Mouse (Mus musculus) yolk sac, embryonic 10.5 days (tissue): Measurements from ENCODE around the gene Gps1.
"Not testable (repeated sequence)": the region's sequence is repeated elsewhere in the genome, so short reads cannot be mapped to it uniquely, and the experiment has no call there.

Experiments
- DNase-seq: peaks from one replicate; pipeline ENCODE4 v3.0.0-alpha.2; 2017; ENCODE audit warnings: low spot score

The Gps1 gene

GRCm38 (mm10) chr11:120784064-120784791, at the start of gene Gps1, which contains the start of gene Rfng:
Gene Gps1, plus strand, starts transcription at chr11:120784272.
Gene Rfng, minus strand, starts transcription at chr11:120784207.
- peak; percentile 89 for DNase-seq

GRCm38 (mm10) chr11:120736424-120736823, 47.6 kb upstream of the Gps1 start:
- DNase-seq, result no peak

GRCm38 (mm10) chr11:120740981-120741380, 43.1 kb upstream of the Gps1 start:
- no peak for DNase-seq

- DNase-seq, result no peak
These were observed 39.9 kb upstream of the Gps1 start for GRCm38 (mm10) chr11:120744121-120744701.

- no peak for DNase-seq
These were observed 36.1 kb upstream of the Gps1 start for GRCm38 (mm10) chr11:120747974-120748373.

- no peak for DNase-seq
These were observed 34.6 kb upstream of the Gps1 start for GRCm38 (mm10) chr11:120749430-120749829.

GRCm38 (mm10) chr11:120751606-120752005, 32.5 kb upstream of the Gps1 start:
- no peak for DNase-seq

GRCm38 (mm10) chr11:120760236-120760635, 23.8 kb upstream of the Gps1 start:
- DNase-seq, result no peak

GRCm38 (mm10) chr11:120761811-120762671, 22.0 kb upstream of the Gps1 start:
- DNase-seq, result peak; percentile 77

- DNase-seq, result not testable (repeated sequence)
These were observed 21.4 kb upstream of the Gps1 start, which contains the start of gene Hmga1b for GRCm38 (mm10) chr11:120762672-120763041. Gene Hmga1b, plus strand, starts transcription at chr11:120762794.

GRCm38 (mm10) chr11:120763121-120763999, 20.7 kb upstream of the Gps1 start:
- DNase-seq, result not testable (repeated sequence)

GRCm38 (mm10) chr11:120767023-120767422, 17.0 kb upstream of the Gps1 start:
- DNase-seq, result not testable (repeated sequence)

- no peak for DNase-seq
These were observed 15.9 kb upstream of the Gps1 start for GRCm38 (mm10) chr11:120768206-120768605.

GRCm38 (mm10) chr11:120772749-120773148, 11.3 kb upstream of the Gps1 start:
- no peak for DNase-seq

GRCm38 (mm10) chr11:120773463-120774190, 10.4 kb upstream of the Gps1 start:
- no peak for DNase-seq

- DNase-seq, result peak; percentile 84
These were observed 8.2 kb upstream of the Gps1 start for GRCm38 (mm10) chr11:120775774-120776469.

- no peak for DNase-seq
These were observed 6.9 kb upstream of the Gps1 start for GRCm38 (mm10) chr11:120777123-120777522.

GRCm38 (mm10) chr11:120779876-120780275, 4.2 kb upstream of the Gps1 start:
- no peak for DNase-seq

- not testable (repeated sequence) for DNase-seq
These were observed 2.7 kb upstream of the Gps1 start for GRCm38 (mm10) chr11:120781361-120781760.

GRCm38 (mm10) chr11:120783426-120784063, 527 bp upstream of the Gps1 start:
- no peak for DNase-seq
